Mouse (Mus musculus) embryonic fibroblast, embryonic 13.5 days (primary cell): Measurements from ENCODE around the gene Grcc10.
A peak's percentile ranks its signal among the peaks of the same experiment; 100 is the strongest.

Experiments
- CTCF ChIP-seq: IDR thresholded peaks from 2 replicates; pipeline ENCODE4 v1.5.1; 2011; ENCODE audit warnings: mild to moderate bottlenecking, control low read depth, low read length, moderate library complexity, borderline replicate concordance; ENCODE audit not compliant: insufficient read depth
- POLR2A ChIP-seq: IDR thresholded peaks from 2 replicates; pipeline ENCODE4 v1.6.1; 2011; ENCODE audit warnings: low read depth, mild to moderate bottlenecking, control low read depth, low read length, moderate library complexity

DNA sequence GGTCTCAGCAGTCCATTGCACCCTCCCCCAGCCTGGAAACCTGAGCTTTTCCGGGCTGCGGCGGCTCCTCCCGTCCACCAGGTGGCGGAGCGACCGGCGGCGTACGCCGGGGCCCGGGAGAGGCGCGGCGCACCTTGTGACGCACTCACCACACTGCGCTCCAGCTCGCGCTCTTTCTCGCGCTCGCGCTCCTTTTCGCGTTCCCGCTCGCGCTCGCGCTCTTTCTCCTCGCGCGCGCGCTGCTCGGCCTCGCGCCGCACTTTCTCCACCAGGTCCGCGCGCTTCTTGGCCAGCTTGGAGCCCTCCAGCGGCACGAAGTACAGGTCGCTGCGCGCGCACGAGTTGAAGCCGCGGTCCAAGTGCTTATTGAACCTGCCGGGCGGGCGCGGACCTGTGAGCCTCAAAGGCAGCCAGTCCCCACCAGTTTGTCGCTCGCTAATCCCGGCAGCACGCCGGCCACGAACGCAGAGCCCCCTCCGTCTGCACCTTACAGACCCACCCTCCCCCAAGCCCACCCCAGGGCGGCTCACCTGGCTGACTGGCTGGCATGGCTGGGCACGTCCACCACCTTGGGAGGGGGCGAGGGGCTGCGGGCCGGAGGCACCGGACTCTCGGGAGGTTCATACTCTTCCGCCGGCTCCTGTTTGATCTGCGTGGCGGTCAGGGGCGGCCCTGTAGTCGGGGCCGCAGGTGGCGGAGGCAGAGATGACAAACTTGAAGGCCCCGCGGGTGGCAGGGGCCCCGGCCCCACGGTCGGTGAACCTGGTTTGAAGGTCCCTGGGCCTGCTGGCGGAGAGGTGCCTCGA is 4.5 kb upstream of the Grcc10 start:
- TF ChIP-seq POLR2A (no peak), CTCF (peak; percentile 46; the same call in 1 of the 2 replicates)
